Mouse (Mus musculus): ENCODE data around the gene Elf3.
"Not testable (repeated sequence)": the region's sequence is repeated elsewhere in the genome, so short reads cannot be mapped to it uniquely, and the experiment has no call there.

The Elf3 gene

GRCm38 (mm10) chr1:135234771-135235170, 23.6 kb downstream of the Elf3 start:
- DNase-seq = no peak

- DNase-seq = no peak
These were observed 24.4 kb downstream of the Elf3 start for GRCm38 (mm10) chr1:135233961-135234360.

- not testable (repeated sequence) for DNase-seq
These were observed 26.5 kb downstream of the Elf3 start for GRCm38 (mm10) chr1:135231878-135232277.

- no peak for DNase-seq
These were observed 30.9 kb downstream of the Elf3 start for GRCm38 (mm10) chr1:135227339-135227950.

- no peak for DNase-seq
These were observed 33.3 kb downstream of the Elf3 start for GRCm38 (mm10) chr1:135224981-135225604.

GRCm38 (mm10) chr1:135224147-135224546, 34.2 kb downstream of the Elf3 start:
- DNase-seq = no peak

GRCm38 (mm10) chr1:135217607-135218233, 40.6 kb downstream of the Elf3 start:
- DNase-seq = no peak

- no peak for DNase-seq
These were observed 44.4 kb downstream of the Elf3 start for GRCm38 (mm10) chr1:135213772-135214640.

- no peak for DNase-seq
These were observed 47.9 kb downstream of the Elf3 start for GRCm38 (mm10) chr1:135210421-135210820.

GRCm38 (mm10) chr1:135208716-135209115, 49.7 kb downstream of the Elf3 start:
- DNase-seq = no peak

- DNase-seq = no peak
These were observed 51.6 kb downstream of the Elf3 start for GRCm38 (mm10) chr1:135206586-135207339.

GRCm38 (mm10) chr1:135205257-135205656, 53.1 kb downstream of the Elf3 start:
- no peak for DNase-seq

GRCm38 (mm10) chr1:135204196-135205126, 53.9 kb downstream of the Elf3 start:
- no peak for DNase-seq

All from cerebellum, adult 8-10 months (tissue).